Mouse (Mus musculus) neutrophil, adult 5-6 weeks (primary cell): ENCODE results near the gene Gprin3. TPM values are rescaled to one million over a fixed set of nuclear protein-coding genes. Genes with fewer than 3 reads are reported as not detected.
"Not testable (repeated sequence)": the region's sequence is repeated elsewhere in the genome, so short reads cannot be mapped to it uniquely, and the experiment has no call there.

Experiments
- ATAC-seq: fragments of 151-379, 151-347 bp; 2 replicates; pipeline ENCODE4 v1.8.0; 2017; ENCODE audit warnings: mild to moderate bottlenecking, moderate TSS enrichment; ENCODE audit not compliant: insufficient number of reproducible peaks, poor library complexity, low FRiP score, severe bottlenecking; ENCODE audit errors: extremely low read depth
- total RNA-seq: library from RNA; stranded (forward); fragments of 200-1000 nt; gene quantifications from 2 replicates; pipeline ENCODE4 v1.2.3, GENCODE M21; 2017

Gprin3 gene
- total RNA-seq, 1 experiment from 2014 or later: 2.1 TPM

DNA sequence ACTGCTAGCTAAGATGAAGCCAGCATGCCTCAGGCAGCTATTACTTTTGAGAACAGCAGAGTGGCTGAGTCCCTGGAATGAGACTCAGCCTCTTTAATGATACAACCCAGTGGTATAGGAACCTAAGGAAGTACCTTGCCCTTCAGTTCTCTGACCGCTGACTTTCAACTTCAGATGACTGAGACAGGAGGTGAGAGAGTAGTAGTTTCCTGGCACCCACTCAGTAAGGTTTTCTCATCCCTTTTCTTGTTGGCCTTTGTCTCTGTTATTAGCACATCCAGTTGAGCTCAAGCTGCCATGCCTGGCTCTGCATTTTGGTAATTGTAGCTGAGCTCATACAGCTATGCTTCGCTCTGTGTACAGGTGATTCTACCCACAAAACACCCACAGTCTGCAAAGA, 62.8 kb downstream of the Gprin3 start:
- ATAC-seq: no peak

- no peak for ATAC-seq
Measured at GRCm38 (mm10) chr6:59354943-59355342, 71.2 kb downstream of the Gprin3 start.

- ATAC-seq: no peak
Measured at GRCm38 (mm10) chr6:59351108-59351789, 74.8 kb downstream of the Gprin3 start.

GRCm38 (mm10) chr6:59348673-59349072, 77.4 kb downstream of the Gprin3 start:
- no peak for ATAC-seq

DNA sequence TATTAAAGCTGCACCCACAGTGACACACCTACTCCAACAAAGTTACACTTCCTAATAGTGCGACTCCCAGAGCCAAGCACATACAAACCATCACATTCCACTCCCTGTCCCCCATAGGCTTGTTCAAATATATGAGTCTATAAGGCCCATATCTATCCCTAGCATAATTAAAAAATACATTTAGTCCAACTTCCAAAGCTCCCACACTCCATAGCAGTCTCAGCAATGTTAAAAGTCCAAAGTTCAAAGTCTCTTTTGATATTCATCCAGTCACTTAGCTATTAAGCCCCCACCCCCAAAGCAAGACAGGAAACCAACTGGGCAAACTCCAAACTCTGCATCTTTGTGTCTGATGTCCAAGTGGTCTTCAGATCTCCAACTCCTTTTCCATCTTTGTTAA, 84.9 kb downstream of the Gprin3 start:
- no peak for ATAC-seq

GRCm38 (mm10) chr6:59328297-59328696, 97.8 kb downstream of the Gprin3 start:
- ATAC-seq: no peak

DNA sequence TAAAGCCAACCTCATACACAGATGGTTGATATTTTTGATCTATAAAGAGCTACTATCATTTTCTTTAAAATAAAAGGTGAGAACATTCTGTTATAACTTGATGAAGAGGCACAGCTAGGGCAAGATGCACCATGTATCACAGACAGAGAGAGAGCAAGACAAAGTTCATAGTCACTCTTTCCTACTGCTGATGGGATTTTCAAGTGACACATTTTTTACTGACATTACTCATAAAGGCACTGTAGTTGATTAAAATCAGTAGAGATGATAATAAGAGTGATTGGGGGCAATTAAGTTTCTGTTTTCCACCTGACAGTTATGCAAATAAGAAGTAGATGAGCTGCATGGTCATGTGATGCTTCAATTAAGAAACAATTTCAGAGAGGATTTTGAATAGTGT, 110.2 kb downstream of the Gprin3 start:
- no peak for ATAC-seq

DNA sequence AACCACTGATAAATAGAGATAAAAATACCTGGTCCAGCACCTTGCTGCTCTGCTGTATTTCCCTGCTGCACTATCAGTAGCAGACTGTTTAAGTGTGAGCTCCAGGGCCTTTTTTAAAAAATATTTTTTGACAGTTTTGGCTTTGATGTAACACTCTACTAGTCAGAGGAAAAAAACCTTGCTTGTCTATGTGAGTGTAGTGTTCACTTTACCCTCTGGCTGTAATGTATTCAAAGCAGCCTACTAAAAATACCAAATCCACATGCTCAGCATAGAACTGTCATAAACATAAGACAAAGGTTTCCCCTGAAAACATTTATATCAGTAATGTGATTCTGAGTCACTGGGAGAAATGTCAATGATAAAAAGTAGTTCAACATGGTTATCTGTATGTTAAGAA, 111.0 kb downstream of the Gprin3 start:
- ATAC-seq: no peak

- ATAC-seq: no peak
Measured at GRCm38 (mm10) chr6:59313162-59313561, 112.9 kb downstream of the Gprin3 start.

- ATAC-seq: no peak
Measured at GRCm38 (mm10) chr6:59311241-59311640, 114.9 kb downstream of the Gprin3 start.

- not testable (repeated sequence) for ATAC-seq
Measured at GRCm38 (mm10) chr6:59304235-59304942, 121.7 kb downstream of the Gprin3 start.

GRCm38 (mm10) chr6:59303031-59303430, 123.1 kb downstream of the Gprin3 start:
- ATAC-seq: no peak

Other genes with a start within 250 kb of the Gprin3 start
- gene Tigd2, start 217.4 kb downstream of the Gprin3 start, total RNA-seq: 35.4 and 42.8 TPM in 2 replicates